Mouse (Mus musculus): ENCODE results near the gene 4930550C14Rik.
A peak's percentile ranks its signal among the peaks of the same experiment; 100 is the strongest.

4930550C14Rik gene

GRCm38 (mm10) chr9:53402291-53402711, at the start of gene 4930550C14Rik:
TSS of gene 4930550C14Rik (plus strand) at chr9:53402325.
- no peak for DNase-seq (ENCODE audit: low spot score)

- no peak for DNase-seq (ENCODE audit: low spot score)
Observed at GRCm38 (mm10) chr9:53353161-53353560, 49.0 kb upstream of the 4930550C14Rik start.

- DNase-seq (ENCODE audit: low spot score), result no peak
Observed at GRCm38 (mm10) chr9:53356219-53357155, 45.6 kb upstream of the 4930550C14Rik start.

DNA sequence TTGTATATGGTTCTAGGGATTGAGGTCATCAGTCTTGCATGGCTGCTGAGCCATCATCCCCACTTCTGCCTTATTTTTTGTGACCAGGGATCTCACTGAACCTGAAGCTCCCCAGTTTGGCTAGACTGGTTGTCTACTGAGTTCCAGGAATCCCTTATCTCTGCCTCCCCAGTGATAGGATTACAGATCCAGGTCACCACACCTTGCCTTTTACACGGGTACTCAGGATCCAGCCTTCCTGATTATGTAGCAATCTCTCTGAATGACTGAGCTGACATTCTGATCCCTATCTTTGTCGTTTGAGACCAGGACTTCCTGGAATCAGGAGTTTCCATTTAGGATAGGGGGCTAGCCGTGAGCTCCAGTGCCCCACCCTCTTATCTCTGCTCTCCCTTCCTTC, 30.8 kb upstream of the 4930550C14Rik start:
- no peak for DNase-seq (ENCODE audit: low spot score)

- no peak for DNase-seq (ENCODE audit: low spot score)
Observed at GRCm38 (mm10) chr9:53375907-53376306, 26.2 kb upstream of the 4930550C14Rik start.

GRCm38 (mm10) chr9:53376820-53377219, 25.3 kb upstream of the 4930550C14Rik start:
- peak; percentile 17 for DNase-seq (ENCODE audit: low spot score)

DNA sequence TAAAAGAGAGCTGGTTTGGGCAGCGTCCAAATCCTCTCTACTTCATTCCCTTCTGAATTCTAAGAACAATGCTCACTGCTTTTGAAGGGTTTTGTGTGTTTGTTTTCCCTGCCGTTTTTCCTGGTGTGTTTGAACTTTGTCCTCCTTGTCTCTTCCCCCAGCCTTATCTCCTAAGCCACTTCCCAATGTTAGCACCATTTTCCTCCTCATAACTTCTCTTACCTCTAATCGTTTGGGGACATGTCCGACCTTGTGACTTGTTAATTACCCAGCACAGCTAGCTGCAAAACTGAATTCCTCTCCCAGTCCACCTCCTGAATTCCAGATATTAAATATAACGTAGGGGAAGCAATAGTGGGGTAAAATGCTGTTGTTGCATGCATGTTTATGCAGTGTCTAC, 24.5 kb upstream of the 4930550C14Rik start:
- DNase-seq (ENCODE audit: low spot score), result no peak

DNA sequence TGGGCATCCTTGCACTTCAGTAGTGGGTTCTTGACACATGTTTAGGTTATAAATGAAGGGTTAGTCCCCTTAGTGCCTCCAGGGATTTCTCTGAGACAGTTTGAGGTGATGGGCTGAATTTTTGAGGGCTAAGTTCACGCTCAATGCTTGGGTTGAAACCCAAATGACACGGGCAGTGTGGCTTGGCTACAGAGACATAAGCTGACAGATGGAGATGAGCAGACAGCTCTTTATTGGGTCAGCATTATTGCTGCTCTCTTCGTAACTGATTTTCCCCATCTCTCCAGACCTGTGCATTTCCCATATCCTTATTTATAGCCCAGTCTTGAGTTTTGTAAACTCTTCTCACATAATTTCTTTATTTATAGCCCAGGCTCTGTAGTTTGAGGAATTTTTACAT, 24.0 kb upstream of the 4930550C14Rik start:
- DNase-seq (ENCODE audit: low spot score), result no peak

GRCm38 (mm10) chr9:53380595-53380994, 21.5 kb upstream of the 4930550C14Rik start:
- DNase-seq (ENCODE audit: low spot score), result no peak

- no peak for DNase-seq (ENCODE audit: low spot score)
Observed at GRCm38 (mm10) chr9:53381113-53381615, 21.0 kb upstream of the 4930550C14Rik start.

- no peak for DNase-seq (ENCODE audit: low spot score)
Observed at GRCm38 (mm10) chr9:53383951-53384866, 17.9 kb upstream of the 4930550C14Rik start, which contains the start of gene Kdelc2. TSS of gene Kdelc2 (plus strand) at chr9:53384025.

GRCm38 (mm10) chr9:53384873-53385272, 17.3 kb upstream of the 4930550C14Rik start:
- DNase-seq (ENCODE audit: low spot score), result no peak

DNA sequence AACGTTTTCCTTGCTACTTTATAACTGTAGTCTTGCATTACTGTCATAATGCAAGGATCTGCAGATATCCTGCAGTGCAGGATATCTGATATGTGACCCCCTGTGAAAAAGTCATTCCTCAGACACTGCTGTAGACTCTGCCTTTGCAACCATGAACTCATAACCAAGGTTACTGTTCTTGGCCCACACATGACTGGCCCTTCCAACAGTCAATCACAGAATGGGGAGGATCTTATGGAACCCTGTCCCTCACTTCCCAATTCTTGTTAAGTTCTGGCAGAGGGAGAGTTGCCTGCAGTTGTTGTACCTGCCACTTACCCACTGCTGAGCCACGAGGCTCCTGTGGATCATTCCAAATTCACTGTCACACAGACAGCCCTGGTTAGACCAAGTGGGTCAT, 14.7 kb upstream of the 4930550C14Rik start:
- DNase-seq (ENCODE audit: low spot score), result no peak

GRCm38 (mm10) chr9:53389109-53389508, 13.0 kb upstream of the 4930550C14Rik start:
- DNase-seq (ENCODE audit: low spot score), result no peak

GRCm38 (mm10) chr9:53390136-53390535, 12.0 kb upstream of the 4930550C14Rik start:
- DNase-seq (ENCODE audit: low spot score), result no peak

DNA sequence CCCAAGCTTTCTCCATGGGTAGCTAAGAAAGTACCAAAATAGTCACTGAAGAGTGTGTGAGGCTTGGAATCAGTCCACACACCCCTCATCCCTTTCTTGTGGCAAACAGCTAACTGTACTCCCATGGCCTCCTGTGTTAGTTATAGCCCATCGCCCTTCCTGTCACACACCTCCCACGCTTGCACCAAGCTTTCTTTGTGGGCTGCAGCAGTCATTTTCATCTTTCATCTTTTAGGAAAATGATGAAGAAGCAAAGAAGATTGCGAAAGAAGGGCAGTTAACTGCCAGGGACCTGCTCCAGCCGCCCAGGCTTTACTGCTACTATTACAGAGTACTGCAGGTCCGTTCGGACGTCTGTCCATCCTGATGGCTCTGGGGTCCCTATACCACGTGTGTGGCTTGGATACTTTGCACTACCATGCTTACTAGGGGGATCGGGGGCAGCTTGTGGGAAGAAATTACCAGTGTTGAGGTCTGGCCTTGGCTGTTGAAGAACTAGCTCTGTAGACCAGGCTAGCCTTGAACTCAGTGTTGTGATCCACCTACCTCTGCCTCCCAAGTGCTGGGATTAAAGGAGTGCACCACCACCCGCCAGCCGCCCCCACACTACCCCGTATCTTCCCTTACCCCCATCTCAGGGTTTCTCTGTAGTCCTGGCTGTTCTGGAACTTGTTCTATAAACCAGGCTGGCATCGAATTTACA, 4.3 kb upstream of the 4930550C14Rik start:
- DNase-seq (ENCODE audit: low spot score), result no peak

GRCm38 (mm10) chr9:53398388-53398700, 3.8 kb upstream of the 4930550C14Rik start:
- DNase-seq (ENCODE audit: low spot score), result peak; percentile 60

DNA sequence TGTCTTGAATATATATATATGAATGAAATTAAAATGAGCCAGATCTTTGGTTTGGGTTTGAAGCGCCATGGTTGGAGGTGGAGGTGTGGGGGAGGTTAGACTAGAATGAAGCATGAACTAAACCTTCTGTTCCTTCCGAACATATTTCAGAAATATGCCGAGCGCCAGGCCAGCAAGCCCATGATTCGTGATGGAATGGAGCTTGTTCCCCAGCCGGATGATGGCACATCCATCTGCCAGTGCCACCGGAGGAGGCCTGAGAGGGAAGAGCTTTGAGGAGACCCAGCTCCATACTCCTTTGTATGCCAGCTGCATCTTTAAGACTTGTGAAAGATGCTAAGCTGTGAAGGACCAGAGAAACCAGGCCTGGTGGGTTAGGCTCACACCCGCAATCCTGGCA, 2.6 kb upstream of the 4930550C14Rik start:
- DNase-seq (ENCODE audit: low spot score), result no peak

- DNase-seq (ENCODE audit: low spot score), result no peak
Observed at GRCm38 (mm10) chr9:53400696-53401095, 1.4 kb upstream of the 4930550C14Rik start.

DNA sequence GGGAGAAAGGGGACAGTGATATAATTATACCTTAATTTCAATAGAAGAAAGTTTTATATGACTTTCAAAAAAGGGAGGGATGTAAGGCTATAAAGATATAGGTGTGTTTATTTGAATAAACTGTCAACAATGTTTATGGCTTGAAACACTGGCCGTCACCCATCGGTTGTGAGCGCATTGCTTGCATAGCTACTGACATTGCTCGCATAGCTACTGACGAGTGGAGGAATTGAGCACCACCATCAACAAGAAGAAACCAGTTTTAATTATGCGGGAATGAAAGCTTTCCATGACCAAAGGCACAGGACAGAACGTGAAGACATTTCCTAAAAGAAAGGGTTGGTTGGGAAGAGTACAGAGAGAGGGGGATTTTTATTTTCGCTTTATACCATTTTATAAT, 979 bp upstream of the 4930550C14Rik start:
- DNase-seq (ENCODE audit: low spot score), result no peak

DNA sequence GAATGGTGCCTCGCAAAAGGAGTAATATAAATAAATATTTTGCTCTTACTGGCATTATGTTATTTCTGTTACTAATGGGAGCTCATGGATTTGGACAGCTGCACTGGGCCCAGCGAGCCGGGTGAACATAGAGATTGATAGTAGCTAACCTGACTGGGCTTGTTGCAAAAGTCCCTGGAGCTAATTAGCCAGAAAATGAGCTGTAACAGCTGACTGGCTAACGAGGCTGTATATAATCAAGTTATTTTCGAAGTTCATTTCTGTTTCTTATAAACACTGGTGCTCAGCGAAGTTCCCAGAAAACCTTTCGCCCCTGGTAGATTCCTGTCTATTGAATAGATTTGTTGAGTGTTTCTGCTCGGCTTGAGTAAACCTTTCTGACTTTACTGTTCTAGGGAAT, 866 bp downstream of the 4930550C14Rik start:
- no peak for DNase-seq (ENCODE audit: low spot score)

Measured in c-Kit-positive CD71-positive TER-119-positive erythroid progenitor cells, embryonic 14.5 days (primary cell).